29 mouse cellular contexts compared by ENCODE assay signal in genomic region chr9:108056361-108057261, GRCm38 (mm10). TPM values are rescaled to one million over a fixed set of nuclear protein-coding genes. Genes with fewer than 3 reads are reported as not detected.
A peak's percentile ranks its signal among the peaks of the same experiment; 100 is the strongest.
DNase-seq lines count a peak whose midpoint lies in the region; ATAC-seq lines count a peak whose summit lies in the region.
"Had no signal": no experiment of that assay in that cellular context is flagged by ENCODE, and none has a peak within 500 bp of the region (broad histone marks: within the 10 kb centered on the region; RNA-seq: fewer than 3 reads in every experiment).

No protein-coding gene starts in this region.

- H3K4me1 ChIP-seq in midbrain, embryonic 11.5 days (ENCODE audit: control insufficient read depth, insufficient read depth, low read length): peaks cover 3% of the 10 kb centered on the region; the same call in 1 of the 2 replicates
- peaks cover 12% of the 10 kb centered on the region for H3K4me1 ChIP-seq in midbrain, embryonic 13.5 days (replicated peaks)

- peak; percentile 42 for DNase-seq in cerebellum, adult 9-11 months
- no peak for DNase-seq in cerebellum, adult 9-10 months
- DNase-seq in heart, adult 11 months: peak; percentile 91
- DNase-seq in heart, postnatal 25 days (ENCODE audit: low spot score): no peak
- DNase-seq in midbrain, embryonic 11.5 days (ENCODE audit: low spot score, missing footprints): peak; percentile 79
- DNase-seq in cerebellum, postnatal 25 days: peak; percentile 13 to 20
- DNase-seq: B cell, adult 2 months; kidney, adult 18-20 months; lung, postnatal 36 days; right cerebral cortex, adult 18-20 months; thymus, adult 2 months; thymus, postnatal 4 days had no signal

- H3K4me3 ChIP-seq in midbrain, embryonic 11.5 days (ENCODE audit: low read depth, low read length): no peak overlapping the region
- H3K4me3 ChIP-seq in midbrain, embryonic 13.5 days (replicated peaks): no peak overlapping the region
- H3K4me3 ChIP-seq: forebrain, embryonic 15.5 days; left cerebral cortex, adult 2 months; lung, embryonic 15.5 days; megakaryocyte, embryonic 14.5 days; midbrain, embryonic 15.5 days; neural tube, embryonic 12.5 days; stomach, embryonic 15.5 days had no signal

- no peaks in the 10 kb centered on the region for H3K27me3 ChIP-seq in midbrain, embryonic 11.5 days (ENCODE audit: control insufficient read depth, insufficient read depth, low read length)
- H3K27me3 ChIP-seq in midbrain, embryonic 13.5 days: no peaks in the 10 kb centered on the region
- H3K27me3 ChIP-seq: CH12.LX; forebrain, embryonic 15.5 days; lung, embryonic 15.5 days; megakaryocyte, embryonic 14.5 days; midbrain, embryonic 15.5 days; neural tube, embryonic 12.5 days; stomach, embryonic 15.5 days had no signal

- intact Hi-C loops in heart, postnatal 25 days (cut with DNase I): no loop called here

- peaks cover 6% of the 10 kb centered on the region; the same call in 1 of the 2 replicates for H3K36me3 ChIP-seq in midbrain, embryonic 11.5 days (ENCODE audit: control insufficient read depth, insufficient read depth, low read length)
- H3K36me3 ChIP-seq in midbrain, embryonic 13.5 days: peaks cover 80% of the 10 kb centered on the region

- WGBS in midbrain, embryonic 11.5 days: 83% methylated on average over 28 of the region's 28 CpGs
- WGBS in midbrain, embryonic 13.5 days: 80% methylated on average over 28 of the region's 28 CpGs

- no peak overlapping the region for H3K4me2 ChIP-seq in midbrain, embryonic 11.5 days
- no peak overlapping the region for H3K4me2 ChIP-seq in midbrain, embryonic 13.5 days (replicated peaks)
- H3K4me2 ChIP-seq: forebrain, embryonic 15.5 days; heart, embryonic 11.5 days; hindbrain, embryonic 14.5 days; lung, embryonic 15.5 days; midbrain, embryonic 15.5 days; neural tube, embryonic 12.5 days; stomach, embryonic 15.5 days had no signal

- no peak for ATAC-seq in midbrain, embryonic 11.5 days (ENCODE audit: low FRiP score)
- no peak for ATAC-seq in midbrain, embryonic 13.5 days
- ATAC-seq: activated CD4-positive, CD25-positive, alpha-beta regulatory T cell, adult 4 months; forebrain, embryonic 15.5 days; inflammation-experienced regulatory T-cells, adult 6 months; midbrain, embryonic 15.5 days had no signal

- no peak overlapping the region for H3K9ac ChIP-seq in midbrain, embryonic 11.5 days (ENCODE audit: low read length)
- H3K9ac ChIP-seq in midbrain, embryonic 13.5 days (replicated peaks): no peak overlapping the region
- H3K9ac ChIP-seq: forebrain, embryonic 15.5 days; hindbrain, embryonic 14.5 days; liver, embryonic 14.5 days; lung, embryonic 15.5 days; midbrain, embryonic 15.5 days; neural tube, embryonic 12.5 days; stomach, embryonic 15.5 days had no signal

- no peak overlapping the region for H3K27ac ChIP-seq in midbrain, embryonic 11.5 days (ENCODE audit: low read depth, low read length)
- H3K27ac ChIP-seq in midbrain, embryonic 13.5 days: no peak overlapping the region
- H3K27ac ChIP-seq: forebrain, embryonic 15.5 days; hindbrain, embryonic 14.5 days; left cerebral cortex, adult 2 months; liver, embryonic 14.5 days; lung, embryonic 15.5 days; midbrain, embryonic 15.5 days; neural tube, embryonic 12.5 days; stomach, embryonic 15.5 days had no signal

- H3K9me3 ChIP-seq in midbrain, embryonic 11.5 days (ENCODE audit: control insufficient read depth, low read length): no peaks in the 10 kb centered on the region
- H3K9me3 ChIP-seq in midbrain, embryonic 13.5 days: no peaks in the 10 kb centered on the region
- H3K9me3 ChIP-seq: forebrain, embryonic 15.5 days; lung, embryonic 15.5 days; megakaryocyte, embryonic 14.5 days; midbrain, embryonic 15.5 days; neural tube, embryonic 12.5 days; stomach, embryonic 15.5 days had no signal

RNA-seq across cellular contexts. Expression of gene Amigo3, which starts 3.7 kb away (rescaled TPM):
- 1 to 10 TPM; 1.8 TPM for total RNA-seq in heart, postnatal 25 days (2021)
- polyA plus RNA-seq in midbrain, embryonic 11.5 days (2014; fragmentation: Nextera tagmentation; extraction: Ambion mirVana): 1.5 and 2.0 TPM in 2 replicates
- polyA plus RNA-seq in midbrain, embryonic 13.5 days (2015; fragmentation: Nextera tagmentation; extraction: Ambion mirVana): 3.0 and 3.3 TPM in 2 replicates

RNA-seq across cellular contexts. Expression of gene Gmppb, which starts 7.6 kb away (rescaled TPM):
- 10 to 100 TPM in 1 of 2 experiments, 1 to 10 TPM in 1; 9.4 to 10.7 TPM for total RNA-seq in heart, postnatal 25 days (2021)
- polyA plus RNA-seq in midbrain, embryonic 11.5 days (2014; fragmentation: Nextera tagmentation; extraction: Ambion mirVana): 18.3 and 19.2 TPM in 2 replicates
- 18.1 and 18.5 TPM in 2 replicates for polyA plus RNA-seq in midbrain, embryonic 13.5 days (2015; fragmentation: Nextera tagmentation; extraction: Ambion mirVana)

RNA-seq across cellular contexts. Expression of gene Mst1, which starts 23.6 kb away (rescaled TPM):
- not detected for total RNA-seq in heart, postnatal 25 days (2021)
- polyA plus RNA-seq in midbrain, embryonic 11.5 days (2014; fragmentation: Nextera tagmentation; extraction: Ambion mirVana): 0.47 and 0.78 TPM in 2 replicates
- polyA plus RNA-seq in midbrain, embryonic 13.5 days (2015; fragmentation: Nextera tagmentation; extraction: Ambion mirVana): 0.11 and 0.23 TPM in 2 replicates
- total RNA-seq: gastrocnemius, postnatal 36 days; layer of hippocampus, postnatal 10 days; left cerebral cortex, adult 2 months; left cerebral cortex, postnatal 36 days had no signal
- polyA plus RNA-seq: forebrain, embryonic 15.5 days; hindbrain, embryonic 14.5 days; midbrain, embryonic 15.5 days had no signal

RNA-seq across cellular contexts. Expression of gene Rnf123, which starts 26.5 kb away (rescaled TPM):
- total RNA-seq in heart, postnatal 25 days (2021): 100 to 1,000 TPM in 1 of 2 experiments, 10 to 100 TPM in 1; 90.1 to 112 TPM
- 27.2 and 29.2 TPM in 2 replicates for polyA plus RNA-seq in midbrain, embryonic 11.5 days (2014; fragmentation: Nextera tagmentation; extraction: Ambion mirVana)
- polyA plus RNA-seq in midbrain, embryonic 13.5 days (2015; fragmentation: Nextera tagmentation; extraction: Ambion mirVana): 46.2 and 55.6 TPM in 2 replicates

RNA-seq across cellular contexts. Expression of gene Apeh, which starts 37.8 kb away (rescaled TPM):
- total RNA-seq in heart, postnatal 25 days (2021): 10 to 100 TPM; 43.1 to 45.4 TPM
- 53.0 and 67.3 TPM in 2 replicates for polyA plus RNA-seq in midbrain, embryonic 11.5 days (2014; fragmentation: Nextera tagmentation; extraction: Ambion mirVana)
- polyA plus RNA-seq in midbrain, embryonic 13.5 days (2015; fragmentation: Nextera tagmentation; extraction: Ambion mirVana): 56.3 and 62.5 TPM in 2 replicates

Comparison
In these comparisons a context has a peak if more than half of its experiments do, and no peak if none do; other contexts are left out.
1. DNase-seq: peak in cerebellum, adult 9-11 months (single experiment), heart, adult 11 months (single experiment), midbrain, embryonic 11.5 days (single experiment) and cerebellum, postnatal 25 days (2 of 2); none in cerebellum, adult 9-10 months (single experiment) and heart, postnatal 25 days (single experiment).